Mouse (Mus musculus): Measurements from ENCODE around the gene Cpxm2.
A peak's percentile ranks its signal among the peaks of the same experiment; 100 is the strongest.

Gene Cpxm2

GRCm38 (mm10) chr7:132128687-132129086, 25.9 kb downstream of the Cpxm2 start:
- DNase-seq (ENCODE audit: low spot score) = no peak

- DNase-seq (ENCODE audit: low spot score) = no peak
Measured at GRCm38 (mm10) chr7:132124948-132125347, 29.6 kb downstream of the Cpxm2 start.

GRCm38 (mm10) chr7:132123211-132123610, 31.3 kb downstream of the Cpxm2 start:
- DNase-seq (ENCODE audit: low spot score) = no peak

- no peak for DNase-seq (ENCODE audit: low spot score)
Measured at GRCm38 (mm10) chr7:132119817-132120216, 34.7 kb downstream of the Cpxm2 start.

- no peak for DNase-seq (ENCODE audit: low spot score)
Measured at GRCm38 (mm10) chr7:132111770-132112169, 42.8 kb downstream of the Cpxm2 start.

GRCm38 (mm10) chr7:132110308-132110707, 44.2 kb downstream of the Cpxm2 start:
- no peak for DNase-seq (ENCODE audit: low spot score)

GRCm38 (mm10) chr7:132106891-132107290, 47.6 kb downstream of the Cpxm2 start:
- no peak for DNase-seq (ENCODE audit: low spot score)

GRCm38 (mm10) chr7:132105326-132105725, 49.2 kb downstream of the Cpxm2 start:
- DNase-seq (ENCODE audit: low spot score) = no peak

GRCm38 (mm10) chr7:132098441-132098840, 56.1 kb downstream of the Cpxm2 start:
- DNase-seq (ENCODE audit: low spot score) = peak; percentile 12

GRCm38 (mm10) chr7:132094666-132095065, 59.9 kb downstream of the Cpxm2 start:
- no peak for DNase-seq (ENCODE audit: low spot score)

- DNase-seq (ENCODE audit: low spot score) = no peak
Measured at GRCm38 (mm10) chr7:132091551-132091950, 63.0 kb downstream of the Cpxm2 start.

GRCm38 (mm10) chr7:132088606-132089005, 65.9 kb downstream of the Cpxm2 start:
- DNase-seq (ENCODE audit: low spot score) = no peak

GRCm38 (mm10) chr7:132088181-132088580, 66.4 kb downstream of the Cpxm2 start:
- no peak for DNase-seq (ENCODE audit: low spot score)

- no peak for DNase-seq (ENCODE audit: low spot score)
Measured at GRCm38 (mm10) chr7:132075825-132076224, 78.7 kb downstream of the Cpxm2 start.

GRCm38 (mm10) chr7:132074503-132074902, 80.0 kb downstream of the Cpxm2 start:
- DNase-seq (ENCODE audit: low spot score) = no peak

- DNase-seq (ENCODE audit: low spot score) = no peak
Measured at GRCm38 (mm10) chr7:132070877-132071625, 83.5 kb downstream of the Cpxm2 start.

- DNase-seq (ENCODE audit: low spot score) = no peak
Measured at GRCm38 (mm10) chr7:132067951-132068350, 86.6 kb downstream of the Cpxm2 start.

- no peak for DNase-seq (ENCODE audit: low spot score)
Measured at GRCm38 (mm10) chr7:132067511-132067910, 87.0 kb downstream of the Cpxm2 start.

GRCm38 (mm10) chr7:132060116-132060515, 94.4 kb downstream of the Cpxm2 start:
- peak; percentile 21 for DNase-seq (ENCODE audit: low spot score)

- no peak for DNase-seq (ENCODE audit: low spot score)
Measured at GRCm38 (mm10) chr7:132056565-132056964, 98.0 kb downstream of the Cpxm2 start.

GRCm38 (mm10) chr7:132046662-132047061, 107.9 kb downstream of the Cpxm2 start:
- DNase-seq (ENCODE audit: low spot score) = no peak

- no peak for DNase-seq (ENCODE audit: low spot score)
Measured at GRCm38 (mm10) chr7:132031940-132032531, 122.5 kb downstream of the Cpxm2 start.

- DNase-seq (ENCODE audit: low spot score) = no peak
Measured at GRCm38 (mm10) chr7:132026671-132027070, 127.9 kb downstream of the Cpxm2 start.

- DNase-seq (ENCODE audit: low spot score) = no peak
Measured at GRCm38 (mm10) chr7:132025591-132025990, 128.9 kb downstream of the Cpxm2 start.

Data from embryo, embryonic 10.5 days (tissue).